Mouse (Mus musculus) CD8-positive naive resting alpha-beta T cell, adult 57 days (primary cell): ENCODE results near the gene 4930449I24Rik. TPM values are rescaled to one million over a fixed set of nuclear protein-coding genes. Genes with fewer than 3 reads are reported as not detected.

ENCODE experiments used
- total RNA-seq: library from RNA; stranded (reverse); gene quantifications from one replicate; pipeline ENCODE4 v1.2.4, GENCODE M21; 2023

Gene 4930449I24Rik
- not detected for total RNA-seq

DNA sequence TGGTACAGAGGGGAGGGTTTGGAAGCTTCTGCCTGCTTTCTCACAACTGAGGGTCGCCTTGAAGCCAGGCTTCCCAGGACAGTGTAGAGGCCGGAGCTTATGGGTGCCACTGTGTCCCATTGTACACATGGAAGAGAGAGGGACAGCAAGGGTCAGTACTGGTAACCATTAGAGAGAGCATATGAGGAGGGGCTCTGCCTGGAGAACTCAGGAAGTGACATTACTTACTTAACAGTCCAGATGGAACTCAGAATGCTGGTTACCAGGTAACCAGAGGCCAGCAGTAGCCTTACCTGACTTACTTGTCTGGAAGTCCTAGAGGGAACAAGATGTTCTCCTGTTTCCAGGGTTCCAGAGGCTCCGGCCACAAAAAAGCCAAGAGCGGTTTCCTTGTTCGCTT, at the start of gene 4930449I24Rik:
Gene 4930449I24Rik (plus strand): TSS at position 301 of the 400 bp plus-strand sequence.

DNA sequence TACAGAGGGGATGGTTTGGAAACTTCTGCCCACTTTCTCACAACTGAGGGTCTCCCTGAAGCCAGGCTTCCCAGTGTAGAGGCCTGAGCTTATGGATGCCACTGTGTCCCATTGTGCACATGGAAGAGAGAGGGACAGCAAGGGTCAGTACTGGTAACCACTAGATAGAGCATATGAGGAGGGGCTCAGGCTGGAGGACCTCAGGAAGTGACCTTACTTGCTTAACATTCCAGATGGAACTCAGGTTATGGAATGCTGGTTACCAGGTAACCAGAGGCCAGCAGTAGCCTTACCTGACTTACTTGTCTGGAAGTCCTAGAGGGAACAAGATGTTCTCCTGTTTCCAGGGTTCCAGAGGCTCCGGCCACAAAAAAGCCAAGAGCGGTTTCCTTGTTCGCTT, 20.5 kb upstream of the 4930449I24Rik start, which contains the start of gene Gm6408:
Gene Gm6408 (plus strand): TSS at position 301 of the 400 bp plus-strand sequence.

DNA sequence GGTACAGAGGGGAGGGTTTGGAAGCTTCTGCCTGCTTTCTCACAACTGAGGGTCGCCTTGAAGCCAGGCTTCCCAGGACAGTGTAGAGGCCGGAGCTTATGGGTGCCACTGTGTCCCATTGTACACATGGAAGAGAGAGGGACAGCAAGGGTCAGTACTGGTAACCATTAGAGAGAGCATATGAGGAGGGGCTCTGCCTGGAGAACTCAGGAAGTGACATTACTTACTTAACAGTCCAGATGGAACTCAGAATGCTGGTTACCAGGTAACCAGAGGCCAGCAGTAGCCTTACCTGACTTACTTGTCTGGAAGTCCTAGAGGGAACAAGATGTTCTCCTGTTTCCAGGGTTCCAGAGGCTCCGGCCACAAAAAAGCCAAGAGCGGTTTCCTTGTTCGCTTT, 11.1 kb upstream of the 4930449I24Rik start, which contains the start of gene Gm6370:
Gene Gm6370 (plus strand): TSS at position 301 of the 400 bp plus-strand sequence.

DNA sequence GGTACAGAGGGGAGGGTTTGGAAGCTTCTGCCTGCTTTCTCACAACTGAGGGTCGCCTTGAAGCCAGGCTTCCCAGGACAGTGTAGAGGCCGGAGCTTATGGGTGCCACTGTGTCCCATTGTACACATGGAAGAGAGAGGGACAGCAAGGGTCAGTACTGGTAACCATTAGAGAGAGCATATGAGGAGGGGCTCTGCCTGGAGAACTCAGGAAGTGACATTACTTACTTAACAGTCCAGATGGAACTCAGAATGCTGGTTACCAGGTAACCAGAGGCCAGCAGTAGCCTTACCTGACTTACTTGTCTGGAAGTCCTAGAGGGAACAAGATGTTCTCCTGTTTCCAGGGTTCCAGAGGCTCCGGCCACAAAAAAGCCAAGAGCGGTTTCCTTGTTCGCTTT, 11.6 kb downstream of the 4930449I24Rik start, which contains the start of gene Gm3402:
Gene Gm3402 (plus strand): TSS at position 301 of the 400 bp plus-strand sequence.

DNA sequence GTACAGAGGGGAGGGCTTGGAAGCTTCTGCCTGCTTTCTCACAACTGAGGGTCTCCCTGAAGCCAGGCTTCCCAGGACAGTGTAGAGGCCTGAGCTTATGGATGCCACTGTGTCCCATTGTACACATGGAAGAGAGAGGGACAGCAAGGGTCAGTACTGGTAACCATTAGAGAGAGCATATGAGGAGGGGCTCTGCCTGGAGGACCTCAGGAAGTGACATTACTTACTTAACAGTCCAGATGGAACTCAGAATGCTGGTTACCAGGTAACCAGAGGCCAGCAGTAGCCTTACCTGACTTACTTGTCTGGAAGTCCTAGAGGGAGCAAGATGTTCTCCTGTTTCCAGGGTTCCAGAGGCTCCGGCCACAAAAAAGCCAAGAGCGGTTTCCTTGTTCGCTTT, 23.3 kb downstream of the 4930449I24Rik start, which contains the start of gene Gm3404:
Gene Gm3404 (plus strand): TSS at position 301 of the 400 bp plus-strand sequence.

DNA sequence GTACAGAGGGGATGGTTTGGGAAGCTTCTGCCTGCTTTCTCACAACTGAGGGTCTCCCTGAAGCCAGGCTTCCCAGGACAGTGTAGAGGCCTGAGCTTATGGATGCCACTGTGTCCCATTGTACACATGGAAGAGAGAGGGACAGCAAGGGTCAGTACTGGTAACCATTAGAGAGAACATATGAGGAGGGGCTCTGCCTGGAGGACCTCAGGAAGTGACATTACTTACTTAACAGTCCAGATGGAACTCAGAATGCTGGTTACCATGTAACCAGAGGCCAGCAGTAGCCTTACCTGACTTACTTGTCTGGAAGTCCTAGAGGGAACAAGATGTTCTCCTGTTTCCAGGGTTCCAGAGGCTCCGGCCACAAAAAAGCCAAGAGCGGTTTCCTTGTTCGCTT, 35.1 kb downstream of the 4930449I24Rik start, which contains the start of gene Gm3409:
Gene Gm3409 (plus strand): TSS at position 301 of the 400 bp plus-strand sequence.

Other genes with a start within 250 kb of the 4930449I24Rik start
- not detected for gene Wasf3, start 117.4 kb upstream of the 4930449I24Rik start, total RNA-seq
- 0.49 TPM for gene Gm6408, start 20.4 kb upstream of the 4930449I24Rik start, total RNA-seq
- gene Gm6370, start 11.0 kb upstream of the 4930449I24Rik start, total RNA-seq, result not detected
- not detected for gene Gm3402, start 11.7 kb downstream of the 4930449I24Rik start, total RNA-seq
- gene Gm3404, start 23.4 kb downstream of the 4930449I24Rik start, total RNA-seq, result not detected
- gene Gm3409, start 35.2 kb downstream of the 4930449I24Rik start, total RNA-seq, result not detected
- gene Gm3415, start 53.7 kb downstream of the 4930449I24Rik start, total RNA-seq, result not detected
- gene Gpr12, start 82.8 kb downstream of the 4930449I24Rik start, total RNA-seq, result not detected